Mouse (Mus musculus) C2C12 (cell line): ENCODE measurements around the gene Asic2. TPM values are rescaled to one million over a fixed set of nuclear protein-coding genes. Genes with fewer than 3 reads are reported as not detected.

Experiments
- H3K27me3 ChIP-seq: one replicate; pipeline ENCODE4 v1.6.1; 2011; ENCODE audit not compliant: control insufficient read depth, insufficient read depth, insufficient read length
- H3K36me3 ChIP-seq: one replicate; pipeline ENCODE4 v1.6.1; 2011; ENCODE audit not compliant: control insufficient read depth, insufficient read depth
- H3K4me3 ChIP-seq: one replicate; pipeline ENCODE4 v1.5.1; 2011; ENCODE audit warnings: mild to moderate bottlenecking, control low read depth; ENCODE audit not compliant: poor library complexity, insufficient read depth, severe bottlenecking
- H3K79me2 ChIP-seq: one replicate; pipeline ENCODE4 v1.6.1; 2011; ENCODE audit not compliant: control insufficient read depth, insufficient read depth
- H3K79me3 ChIP-seq: one replicate; pipeline ENCODE4 v1.6.1; 2011; ENCODE audit warnings: low read depth, control low read depth
- H3ac ChIP-seq: one replicate; pipeline ENCODE3; 2011; ENCODE audit warnings: low read depth; ENCODE audit not compliant: control insufficient read depth, insufficient read length
- CEBPB ChIP-seq: IDR thresholded peaks from one replicate; pipeline ENCODE4 v1.6.1; 2011; ENCODE audit warnings: low read depth, mild to moderate bottlenecking, control low read depth, moderate library complexity
- CTCF ChIP-seq: IDR thresholded peaks from one replicate; pipeline ENCODE4 v1.5.1; 2011; ENCODE audit not compliant: control insufficient read depth, insufficient read depth, insufficient read length
- FOSL1 ChIP-seq: IDR thresholded peaks from one replicate; pipeline ENCODE4 v1.8.0; 2011; ENCODE audit warnings: mild to moderate bottlenecking, low read length; ENCODE audit not compliant: poor library complexity, insufficient read depth, severe bottlenecking
- MAX ChIP-seq: IDR thresholded peaks from one replicate; pipeline ENCODE4 v1.6.1; 2011; ENCODE audit warnings: mild to moderate bottlenecking, control low read depth
- MYOD1 ChIP-seq: IDR thresholded peaks from one replicate; pipeline ENCODE4 v1.6.1; 2011; ENCODE audit warnings: low read depth; ENCODE audit not compliant: control insufficient read depth, insufficient read length
- MYOG ChIP-seq: IDR thresholded peaks from one replicate; pipeline ENCODE4 v1.6.1; 2011; ENCODE audit not compliant: control insufficient read depth, insufficient read length; ENCODE audit errors: extremely low read depth
- USF1 ChIP-seq: IDR thresholded peaks from one replicate; pipeline ENCODE4 v1.6.1; 2011; ENCODE audit warnings: low read depth, mild to moderate bottlenecking, control low read depth, moderate library complexity
- polyA plus RNA-seq: library from polyadenylated mRNA; unstranded; fragments of >200 nt; fragmentation: generic; extraction: Trizol; gene quantifications from one replicate; pipeline ENCODE4 v1.2.1, GENCODE M21; 2012; ENCODE audit warnings: missing spikeins

The Asic2 gene
- polyA plus RNA-seq, 1 experiment = not detected

DNA sequence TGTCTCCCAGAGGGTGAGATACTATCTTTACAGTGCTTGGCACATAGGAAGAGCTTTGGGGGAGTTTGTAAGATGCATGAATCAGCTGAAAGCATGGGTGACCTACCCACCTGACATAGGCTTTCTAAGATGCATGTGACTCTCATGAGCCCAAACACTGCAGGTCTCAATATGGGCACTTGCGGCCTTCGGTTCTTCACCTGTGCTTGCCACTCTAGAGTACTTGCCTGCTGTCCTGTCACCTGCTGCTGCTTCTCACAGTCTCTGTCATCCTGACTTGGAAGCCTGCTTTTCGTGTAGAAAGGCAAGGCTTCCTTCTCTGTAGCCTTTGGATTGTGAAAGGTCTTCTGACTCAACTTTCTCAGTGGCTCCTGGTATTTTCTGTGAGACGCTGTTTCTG, 645.1 kb downstream of the Asic2 start:
- Histone ChIP-seq H3K36me3 (no peaks in the 10 kb centered on the region), H3K79me2 (no peaks in the 10 kb centered on the region), H3K4me3 (no peak overlapping the region), H3ac (no peak overlapping the region), H3K27me3 (no peaks in the 10 kb centered on the region), H3K79me3 (no peaks in the 10 kb centered on the region)
- TF ChIP-seq CTCF (no peak), CEBPB (peak; percentile 26), MYOD1 (peak; percentile 100)

DNA sequence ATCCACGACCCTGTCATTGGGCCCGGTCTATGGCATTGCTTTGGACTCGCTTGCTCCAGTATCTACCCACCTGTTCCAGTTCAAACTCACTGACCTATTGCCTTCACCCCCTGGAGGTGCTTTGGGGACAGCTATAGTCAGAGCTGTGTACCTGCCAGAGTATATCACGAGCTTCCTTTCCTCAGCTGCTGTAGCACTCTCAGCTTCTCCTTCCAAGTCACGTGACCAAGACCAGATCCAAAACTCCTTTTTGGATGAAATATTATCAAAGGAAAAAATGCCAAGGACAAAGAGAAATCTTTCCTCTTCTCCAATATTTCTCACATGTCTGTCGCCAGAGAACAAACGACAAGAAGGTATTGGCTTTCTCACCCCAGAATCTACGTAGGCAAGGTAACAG, 645.8 kb downstream of the Asic2 start:
- H3ac ChIP-seq = no peak overlapping the region
- no peaks in the 10 kb centered on the region for H3K79me3 ChIP-seq
- no peaks in the 10 kb centered on the region for H3K79me2 ChIP-seq
- H3K27me3 ChIP-seq = no peaks in the 10 kb centered on the region
- no peaks in the 10 kb centered on the region for H3K36me3 ChIP-seq
- no peak overlapping the region for H3K4me3 ChIP-seq
- TF ChIP-seq USF1 = peak; percentile 55
- TF ChIP-seq MYOG = no peak
- no peak for TF ChIP-seq FOSL1

DNA sequence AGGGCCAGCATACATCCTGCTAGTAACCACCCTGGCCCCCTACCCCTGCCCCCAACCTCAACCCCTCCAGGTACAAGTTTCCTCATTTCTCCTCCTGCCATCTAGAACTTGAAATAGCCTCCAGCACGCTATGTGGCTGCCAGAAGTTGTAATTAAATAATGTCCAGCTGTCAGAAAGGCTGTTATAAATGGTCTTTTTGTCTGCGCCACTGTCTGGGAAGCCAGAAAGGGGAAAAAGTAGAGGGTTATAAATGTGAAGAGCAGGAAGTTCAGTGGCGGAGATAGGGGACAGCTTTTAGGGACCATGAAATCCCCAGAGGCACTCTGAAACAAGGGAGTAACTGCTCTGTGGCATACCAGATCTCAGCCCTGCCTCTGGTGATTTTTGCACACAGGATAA, 678.2 kb downstream of the Asic2 start:
- no peaks in the 10 kb centered on the region for H3K79me3 ChIP-seq
- TF ChIP-seq MAX (no peak), MYOG (no peak), USF1 (no peak), CEBPB (no peak), MYOD1 (no peak), FOSL1 (no peak), CTCF (no peak)
- no peaks in the 10 kb centered on the region for H3K36me3 ChIP-seq
- no peak overlapping the region for H3K4me3 ChIP-seq
- no peaks in the 10 kb centered on the region for H3K27me3 ChIP-seq
- no peaks in the 10 kb centered on the region for H3K79me2 ChIP-seq
- H3ac ChIP-seq = no peak overlapping the region

DNA sequence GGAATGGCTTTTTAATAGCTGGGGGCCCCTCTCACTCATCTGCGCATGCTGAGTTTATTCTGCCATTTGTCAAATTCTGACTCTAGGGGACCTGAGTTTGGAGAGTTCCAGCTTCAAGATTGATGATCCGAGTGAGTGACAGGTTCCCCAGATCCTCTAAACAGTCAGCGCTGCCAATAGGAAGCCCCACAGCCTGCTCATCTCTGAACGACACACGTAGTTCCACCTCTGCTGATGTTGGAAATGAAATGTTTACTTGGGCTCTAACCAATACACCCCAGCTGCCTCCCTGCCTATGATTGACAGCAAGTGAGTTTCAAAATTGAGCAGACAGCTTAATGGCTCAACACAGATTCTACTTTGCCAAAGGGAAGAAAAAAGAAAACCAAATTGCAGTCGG, 685.1 kb downstream of the Asic2 start:
- no peaks in the 10 kb centered on the region for H3K27me3 ChIP-seq
- TF ChIP-seq MAX (no peak), CTCF (no peak)

DNA sequence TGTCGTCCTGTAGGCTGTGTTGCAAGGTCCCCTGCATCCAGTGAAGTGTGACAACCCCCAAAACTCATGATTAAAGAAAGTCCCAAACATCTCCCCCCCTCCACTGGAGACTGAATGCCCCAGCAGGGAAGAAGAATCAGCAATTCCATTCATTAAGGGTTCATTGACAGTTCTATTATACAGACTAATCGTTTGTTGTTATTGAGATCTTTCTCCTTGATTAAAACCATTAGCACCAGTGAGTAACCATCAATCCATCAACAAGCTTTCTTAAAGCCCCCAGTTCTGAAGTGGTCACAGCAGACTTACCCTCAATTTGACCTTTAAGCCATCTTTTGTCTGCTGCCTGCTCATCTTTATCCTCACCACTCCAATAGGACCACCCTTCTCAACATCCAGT, 688.2 kb downstream of the Asic2 start:
- Histone ChIP-seq H3K79me3 (no peaks in the 10 kb centered on the region), H3K4me3 (no peak overlapping the region), H3K27me3 (no peaks in the 10 kb centered on the region), H3K79me2 (no peaks in the 10 kb centered on the region), H3ac (no peak overlapping the region), H3K36me3 (no peaks in the 10 kb centered on the region)
- TF ChIP-seq USF1 (no peak), CTCF (no peak), MYOG (no peak), MYOD1 (no peak), FOSL1 (no peak), CEBPB (no peak), MAX (no peak)

More for the DNA sequence above, 685.1 kb downstream of the Asic2 start:
- no peak overlapping the region for H3K4me3 ChIP-seq
- H3ac ChIP-seq = no peak overlapping the region
- no peaks in the 10 kb centered on the region for H3K79me3 ChIP-seq
- H3K79me2 ChIP-seq = no peaks in the 10 kb centered on the region
- H3K36me3 ChIP-seq = no peaks in the 10 kb centered on the region

DNA sequence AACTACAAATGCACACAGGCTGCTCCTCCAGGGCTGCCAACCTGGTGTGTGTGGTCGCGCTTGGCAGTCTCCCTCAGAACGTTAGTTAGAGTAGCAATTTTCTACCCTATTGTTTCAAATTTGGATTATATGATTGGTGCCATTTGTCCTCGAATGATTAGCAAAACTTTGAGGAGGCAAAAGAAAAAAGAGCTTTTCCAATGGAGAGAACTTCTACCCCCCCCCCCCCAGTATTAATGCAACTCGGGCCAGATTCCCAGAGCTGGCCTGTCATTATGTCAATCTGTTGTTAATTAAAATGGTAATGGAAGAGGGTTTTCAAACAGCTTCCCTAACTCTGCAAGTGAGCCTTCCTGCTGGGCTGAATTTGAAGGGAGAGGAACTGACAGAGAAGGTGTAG, 690.9 kb downstream of the Asic2 start:
- Histone ChIP-seq H3K4me3 (no peak overlapping the region), H3K79me3 (no peaks in the 10 kb centered on the region), H3ac (no peak overlapping the region), H3K27me3 (no peaks in the 10 kb centered on the region), H3K36me3 (no peaks in the 10 kb centered on the region), H3K79me2 (no peaks in the 10 kb centered on the region)
- TF ChIP-seq MAX (no peak), MYOG (no peak), CEBPB (no peak), FOSL1 (no peak)
